Mouse (Mus musculus) myocyte (in vitro differentiated cells): ENCODE measurements around the gene Bbs2. TPM values are rescaled to one million over a fixed set of nuclear protein-coding genes. Genes with fewer than 3 reads are reported as not detected.

Experiments
- H3K27me3 ChIP-seq: one replicate; pipeline ENCODE4 v1.6.1; 2011; ENCODE audit not compliant: control insufficient read depth, insufficient read depth, insufficient read length
- H3K36me3 ChIP-seq: one replicate; pipeline ENCODE4 v1.6.1; 2011; ENCODE audit not compliant: control insufficient read depth, insufficient read depth
- H3K4me2 ChIP-seq: one replicate; pipeline ENCODE4 v1.6.1; 2011; ENCODE audit warnings: low read depth, control low read depth
- H3K4me3 ChIP-seq: one replicate; pipeline ENCODE4 v1.5.1; 2011; ENCODE audit warnings: mild to moderate bottlenecking, control low read depth, moderate library complexity
- H3K79me2 ChIP-seq: one replicate; pipeline ENCODE4 v1.6.1; 2011; ENCODE audit not compliant: control insufficient read depth, insufficient read depth
- H3ac ChIP-seq: one replicate; pipeline ENCODE4 v1.6.1; 2011; ENCODE audit not compliant: control insufficient read depth, insufficient read length
- CEBPB ChIP-seq: IDR thresholded peaks from 2 replicates; pipeline ENCODE4 v1.6.1; 2011; ENCODE audit warnings: mild to moderate bottlenecking, moderate library complexity; ENCODE audit not compliant: poor library complexity, insufficient read depth, severe bottlenecking
- E2F4 ChIP-seq: IDR thresholded peaks from one replicate; pipeline ENCODE4 v1.6.1; 2011; ENCODE audit warnings: mild to moderate bottlenecking, control low read depth, moderate library complexity; ENCODE audit not compliant: insufficient read depth
- MAX ChIP-seq: IDR thresholded peaks from one replicate; pipeline ENCODE4 v1.6.1; 2011; ENCODE audit warnings: low read depth, mild to moderate bottlenecking, control low read depth
- MYOD1 ChIP-seq, 3 experiments: IDR thresholded peaks; one replicate each; pipeline ENCODE4 v1.6.1; 2011; ENCODE audit warnings: control low read depth in 2 of 3, low read depth in 2 of 3, mild to moderate bottlenecking in 2 of 3, moderate library complexity in 1 of 3; ENCODE audit not compliant: insufficient read length in 2 of 3, control insufficient read depth in 1 of 3
- MYOG ChIP-seq, 3 experiments: IDR thresholded peaks; one replicate each; pipeline ENCODE4 v1.6.1; 2011; ENCODE audit warnings: control low read depth in 2 of 3, low read depth in 2 of 3, mild to moderate bottlenecking in 2 of 3; ENCODE audit not compliant: insufficient read length in 2 of 3, control insufficient read depth in 1 of 3, insufficient read depth in 1 of 3
- POLR2A ChIP-seq: IDR thresholded peaks from one replicate; pipeline ENCODE4 v1.6.1; 2011; ENCODE audit warnings: low read depth, mild to moderate bottlenecking, control low read depth, moderate library complexity; ENCODE audit not compliant: insufficient read length
- POLR2AphosphoS2 ChIP-seq: IDR thresholded peaks from one replicate; pipeline ENCODE4 v1.6.1; 2011; ENCODE audit warnings: low read depth, control low read depth; ENCODE audit not compliant: insufficient read length
- REST ChIP-seq: IDR thresholded peaks from one replicate; pipeline ENCODE4 v1.6.1; 2011; ENCODE audit warnings: mild to moderate bottlenecking, control low read depth, moderate library complexity; ENCODE audit not compliant: insufficient read depth, insufficient read length
- SRF ChIP-seq: IDR thresholded peaks from one replicate; pipeline ENCODE4 v1.6.1; 2011; ENCODE audit warnings: low read depth; ENCODE audit not compliant: control insufficient read depth, insufficient read length
- TCF12 ChIP-seq: IDR thresholded peaks from one replicate; pipeline ENCODE4 v1.6.1; 2011; ENCODE audit warnings: mild to moderate bottlenecking, control low read depth; ENCODE audit not compliant: poor library complexity, insufficient read depth, severe bottlenecking
- TCF3 ChIP-seq: IDR thresholded peaks from one replicate; pipeline ENCODE4 v1.6.1; 2011; ENCODE audit warnings: low read depth, control low read depth; ENCODE audit not compliant: insufficient read length
- USF1 ChIP-seq: IDR thresholded peaks from one replicate; pipeline ENCODE4 v1.6.1; 2011; ENCODE audit warnings: low read depth, mild to moderate bottlenecking, control low read depth, moderate library complexity
- polyA plus RNA-seq: library from polyadenylated mRNA; unstranded; fragments of >200 nt; fragmentation: generic; extraction: Trizol; gene quantifications from one replicate; pipeline ENCODE4 v1.2.1, GENCODE M21; 2012; ENCODE audit warnings: missing spikeins

The Bbs2 gene
- polyA plus RNA-seq, 1 experiment, result 11.2 TPM

- Histone ChIP-seq H3K36me3 (no peaks in the 10 kb centered on the region), H3ac (no peak overlapping the region), H3K27me3 (no peaks in the 10 kb centered on the region), H3K4me2 (no peak overlapping the region), H3K4me3 (no peak overlapping the region), H3K79me2 (no peaks in the 10 kb centered on the region)
- TF ChIP-seq POLR2AphosphoS2 (no peak), MAX (no peak), POLR2A (no peak), TCF12 (no peak), SRF (no peak), CEBPB (no peak), TCF3 (no peak), MYOG (IDR thresholded peaks at IDR 0.05; ENCODE audit: control insufficient read depth in 1 of 3, insufficient read depth in 1 of 3, insufficient read length in 2 of 3, low read depth in 2 of 3) (no peak), USF1 (no peak), REST (no peak), E2F4 (no peak)
These were observed 20.2 kb upstream of the Bbs2 start for GRCm38 (mm10) chr8:94118776-94119430.

- no peaks in the 10 kb centered on the region for H3K27me3 ChIP-seq
- H3K4me2 ChIP-seq, result no peak overlapping the region
- no peak overlapping the region for H3K4me3 ChIP-seq
- H3ac ChIP-seq, result no peak overlapping the region
- no peaks in the 10 kb centered on the region for H3K79me2 ChIP-seq
- no peaks in the 10 kb centered on the region for H3K36me3 ChIP-seq
- TF ChIP-seq POLR2A, result no peak
These were observed 15.2 kb upstream of the Bbs2 start for GRCm38 (mm10) chr8:94113972-94114371.

DNA sequence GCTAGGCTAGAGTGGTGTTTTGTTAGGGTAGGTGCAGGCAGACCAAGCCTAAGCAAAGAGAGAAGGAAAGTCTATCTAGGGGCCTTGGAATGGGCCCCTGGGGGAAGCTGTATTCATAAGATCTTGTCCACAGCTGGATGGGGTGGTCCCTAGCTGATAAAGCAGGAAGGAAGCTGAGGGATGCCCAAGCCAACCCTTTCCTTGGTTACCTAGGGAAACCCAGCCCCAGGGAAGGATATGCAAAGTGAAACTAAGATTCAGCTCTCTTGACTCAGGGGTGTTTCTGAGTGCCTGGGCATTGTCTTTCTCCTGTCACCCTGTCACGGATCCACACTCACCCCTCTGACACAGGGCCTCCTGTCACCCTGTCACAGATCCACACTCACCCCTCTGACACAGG is 14.7 kb upstream of the Bbs2 start:
- Histone ChIP-seq H3K4me3 (no peak overlapping the region), H3K27me3 (no peaks in the 10 kb centered on the region), H3K36me3 (no peaks in the 10 kb centered on the region), H3ac (no peak overlapping the region), H3K4me2 (no peak overlapping the region), H3K79me2 (no peaks in the 10 kb centered on the region)
- no peak for TF ChIP-seq POLR2A
- TF ChIP-seq POLR2AphosphoS2, result no peak
- TF ChIP-seq TCF3, result no peak

DNA sequence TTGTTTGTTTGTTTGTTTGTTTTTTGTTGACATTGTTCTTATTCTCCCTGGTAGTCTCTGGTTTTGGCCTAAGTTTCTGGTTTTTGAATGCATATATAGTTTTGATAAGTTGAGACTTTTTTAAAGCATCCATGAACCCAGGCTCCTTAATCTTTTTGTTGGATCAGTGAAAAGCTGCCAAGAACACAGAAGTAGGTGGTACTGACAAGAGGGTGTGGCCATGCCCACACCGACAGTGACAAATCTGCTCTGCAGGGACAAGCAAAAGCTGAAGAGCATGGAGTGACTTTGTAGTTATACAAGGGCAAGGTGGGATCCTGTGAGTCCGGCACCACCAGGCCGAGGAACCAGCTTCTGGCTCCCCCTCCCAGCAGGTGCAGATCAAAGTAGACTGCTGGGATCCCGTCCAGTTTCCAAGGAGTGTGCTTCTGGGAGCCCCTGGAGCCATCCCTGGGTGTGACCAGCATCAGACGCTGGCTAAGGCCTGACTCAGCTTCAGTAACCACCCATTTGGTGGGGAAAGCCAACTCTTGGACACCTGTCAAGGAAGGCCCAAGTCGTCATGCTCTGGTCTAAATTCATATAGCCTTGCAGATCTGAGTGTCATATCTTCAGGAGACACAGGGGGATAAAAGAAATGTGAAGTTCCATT is 11.9 kb upstream of the Bbs2 start:
- no peak overlapping the region for H3K4me2 ChIP-seq
- no peaks in the 10 kb centered on the region for H3K79me2 ChIP-seq
- H3K27me3 ChIP-seq, result no peaks in the 10 kb centered on the region
- TF ChIP-seq MYOD1 (IDR thresholded peaks at IDR 0.05; ENCODE audit: control insufficient read depth in 1 of 3, insufficient read length in 2 of 3, low read depth in 2 of 3), result peak in 1 of 3 experiments; percentile 17
- no peak for TF ChIP-seq POLR2A
- no peak for TF ChIP-seq SRF
- H3K36me3 ChIP-seq, result no peaks in the 10 kb centered on the region
- no peak overlapping the region for H3K4me3 ChIP-seq
- no peak overlapping the region for H3ac ChIP-seq

- Histone ChIP-seq H3K4me3 (no peak overlapping the region), H3K4me2 (no peak overlapping the region), H3K27me3 (no peaks in the 10 kb centered on the region), H3K36me3 (no peaks in the 10 kb centered on the region), H3ac (no peak overlapping the region), H3K79me2 (no peaks in the 10 kb centered on the region)
- TF ChIP-seq REST (no peak), USF1 (no peak), CEBPB (no peak), MAX (no peak), MYOG (IDR thresholded peaks at IDR 0.05; ENCODE audit: control insufficient read depth in 1 of 3, insufficient read depth in 1 of 3, insufficient read length in 2 of 3, low read depth in 2 of 3) (no peak), TCF3 (no peak), POLR2A (no peak), SRF (no peak), E2F4 (no peak)
These were observed 11.1 kb upstream of the Bbs2 start for GRCm38 (mm10) chr8:94109835-94110234.
